Mouse (Mus musculus): ENCODE measurements around the gene Six2.

Gene Six2

DNA sequence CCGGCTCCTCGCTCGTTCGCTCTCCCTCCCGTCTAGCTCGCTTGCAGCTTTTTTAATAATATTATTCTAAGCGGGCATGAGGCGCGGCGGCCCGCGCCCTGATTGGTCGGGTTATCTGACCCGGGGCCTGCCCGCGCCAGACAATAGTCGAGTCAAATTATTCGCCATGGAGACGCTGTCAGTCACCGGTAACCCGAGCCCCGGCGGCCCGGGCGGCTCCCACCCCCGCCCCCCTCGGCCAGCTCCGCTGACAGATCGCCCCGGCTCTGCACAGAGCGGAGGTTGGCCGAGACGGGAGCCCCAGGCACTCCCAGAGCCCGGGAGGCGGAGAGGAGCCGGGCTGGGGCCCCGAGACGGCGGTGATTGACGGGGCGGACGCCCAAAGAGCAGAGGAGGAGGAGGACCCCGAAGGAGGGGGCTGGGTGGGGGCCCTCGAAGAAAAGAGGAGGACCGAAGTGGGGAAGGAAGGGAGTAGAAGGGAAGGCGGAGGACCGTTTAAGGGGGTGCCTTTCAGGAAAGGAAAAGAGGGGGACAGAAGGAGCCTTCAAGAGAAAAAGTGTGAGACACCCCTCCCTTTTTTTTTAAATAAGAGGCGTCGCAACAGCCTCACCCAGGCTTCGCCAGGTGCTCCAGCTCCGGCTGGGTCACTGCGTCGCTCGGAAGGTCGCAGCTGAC, at the start of gene Six2:
TSS of gene Six2 (minus strand) at position 39 of the 675 bp plus-strand sequence.
- DNase-seq (ENCODE audit: low spot score in 2 of 2), result no peak

DNA sequence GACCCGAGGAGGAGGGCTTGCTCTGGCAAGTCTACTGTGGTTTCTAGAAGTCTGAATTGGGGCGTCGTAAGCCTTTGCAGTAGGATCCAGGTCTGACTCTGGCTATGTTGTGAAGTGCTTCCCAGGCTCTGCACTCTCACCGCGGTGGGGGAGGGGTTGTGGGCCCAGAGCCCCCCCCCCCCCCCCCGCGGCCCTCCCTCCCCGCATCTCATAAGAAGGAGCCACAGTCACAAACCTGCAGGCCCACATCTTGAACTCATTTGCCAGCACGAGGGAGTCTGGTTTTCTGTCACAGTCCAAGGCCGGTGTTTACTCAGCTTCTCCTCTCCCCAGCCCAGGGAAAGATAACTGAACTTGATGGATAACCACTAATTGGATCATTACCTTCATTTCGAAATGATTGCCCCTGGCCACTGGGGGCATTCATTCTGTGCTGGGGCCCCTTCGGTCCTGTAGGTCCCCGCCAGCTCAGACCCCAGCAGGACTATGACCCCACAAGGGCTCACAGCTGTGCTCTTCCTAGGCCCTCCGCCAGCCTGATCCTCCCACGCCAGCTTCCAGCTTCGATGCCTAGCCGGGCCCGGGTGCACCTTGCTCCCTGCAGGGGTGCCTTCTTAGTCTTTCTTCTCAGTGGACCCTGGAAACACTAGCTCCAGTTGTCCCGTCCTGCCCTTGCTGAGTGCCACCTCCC, 49.2 kb upstream of the Six2 start:
- DNase-seq (ENCODE audit: low spot score in 2 of 2), result no peak

GRCm38 (mm10) chr17:85731329-85731728, 43.3 kb upstream of the Six2 start:
- no peak for DNase-seq (ENCODE audit: low spot score in 2 of 2)

DNA sequence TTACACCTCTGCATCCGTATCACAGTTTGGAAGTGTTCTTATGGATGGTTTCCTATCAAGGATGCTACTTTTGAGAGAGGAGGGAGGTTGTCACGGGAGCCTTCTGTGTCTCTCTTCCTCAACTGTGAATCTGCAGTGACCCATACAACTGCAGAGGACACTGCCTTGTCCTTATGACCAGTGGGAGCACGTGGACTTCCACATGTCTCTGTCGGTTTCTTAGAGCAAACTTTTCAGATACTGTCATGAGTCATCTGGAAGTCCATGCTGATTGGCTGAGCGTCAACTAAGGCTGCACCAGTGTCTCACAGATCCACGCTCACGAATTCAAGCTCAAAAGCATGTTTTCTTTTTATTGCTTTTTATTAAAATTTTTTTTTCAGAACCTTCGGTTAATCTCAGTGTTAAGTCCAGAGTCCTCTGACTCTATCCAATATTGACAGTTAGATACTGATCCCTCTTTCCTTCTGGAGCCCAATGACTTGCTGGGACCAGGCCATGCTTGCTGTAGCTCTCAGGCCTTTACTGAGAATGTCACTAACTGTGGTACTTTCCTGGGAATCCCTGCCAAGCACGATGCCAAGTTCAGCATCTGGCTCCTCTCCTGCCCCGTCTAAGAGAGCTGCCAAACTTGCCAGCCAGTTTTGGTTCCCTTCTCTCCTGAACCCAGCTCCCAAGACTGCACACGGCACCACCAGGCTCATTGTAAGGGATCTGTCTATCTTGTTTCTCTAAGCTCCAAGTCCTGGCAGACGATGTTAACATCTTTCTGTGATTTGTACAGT, 42.3 kb upstream of the Six2 start:
- no peak for DNase-seq (ENCODE audit: low spot score in 2 of 2)

GRCm38 (mm10) chr17:85728071-85728718, 40.1 kb upstream of the Six2 start:
- no peak for DNase-seq (ENCODE audit: low spot score in 2 of 2)

GRCm38 (mm10) chr17:85725988-85726387, 37.9 kb upstream of the Six2 start:
- no peak for DNase-seq (ENCODE audit: low spot score in 2 of 2)

DNA sequence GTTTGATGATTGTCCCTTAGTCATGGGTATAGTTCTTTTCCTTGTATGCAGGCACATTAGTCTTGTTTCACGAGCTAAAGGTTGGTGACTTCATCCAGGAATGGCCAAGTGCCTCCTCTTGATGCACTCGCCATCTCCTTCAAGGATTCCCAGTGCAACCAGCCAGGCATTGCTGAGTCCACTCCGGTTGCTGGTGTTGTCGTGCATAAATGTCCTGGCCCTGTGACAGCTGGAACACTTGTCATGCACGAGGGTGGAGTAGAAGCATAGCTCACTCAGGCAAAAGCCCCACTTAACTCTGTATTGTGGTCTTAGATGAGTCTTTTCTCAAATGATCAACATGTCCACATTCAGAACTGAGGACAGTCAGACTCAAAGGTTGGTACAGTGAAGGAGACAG, 35.1 kb upstream of the Six2 start:
- DNase-seq (ENCODE audit: low spot score in 2 of 2), result no peak

DNA sequence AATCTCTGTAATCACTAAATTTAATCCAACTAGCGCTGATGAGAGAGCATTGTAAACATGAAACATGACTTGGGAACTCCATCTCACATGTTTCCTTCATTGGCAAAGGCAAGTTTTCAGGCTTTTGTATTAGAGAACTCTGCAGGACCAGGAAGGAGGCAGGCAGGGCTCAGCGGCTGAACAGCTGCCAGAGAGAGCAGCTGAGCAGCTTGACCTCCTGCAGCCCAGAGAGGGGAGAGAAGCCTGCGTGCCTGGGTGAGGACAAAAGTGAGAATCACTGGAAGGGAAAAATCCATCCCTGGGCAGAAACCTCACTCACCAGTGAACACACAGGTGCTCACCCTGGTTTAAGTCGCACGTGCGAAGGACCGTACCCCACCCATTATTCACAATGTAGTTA, 29.2 kb upstream of the Six2 start:
- DNase-seq (ENCODE audit: low spot score in 2 of 2), result no peak

DNA sequence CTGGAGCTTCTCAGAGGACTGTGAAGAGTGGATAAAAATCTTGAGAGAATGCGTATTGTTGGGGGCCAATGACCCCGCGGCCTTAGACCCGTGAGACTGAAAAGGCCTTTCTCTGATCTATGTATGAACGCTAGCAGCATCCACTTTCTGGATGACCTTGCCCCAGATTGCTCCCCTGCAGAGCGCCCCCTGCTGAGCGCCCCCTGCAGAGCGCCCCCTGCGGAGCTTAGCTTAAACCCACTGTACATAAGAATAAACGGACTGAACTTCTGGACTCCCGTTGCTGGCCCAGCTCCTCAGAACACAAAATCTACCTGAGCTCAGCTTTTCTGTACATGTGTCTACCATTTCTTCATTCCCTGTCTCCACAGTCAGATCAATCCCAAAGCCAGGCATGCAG, 27.7 kb upstream of the Six2 start:
- no peak for DNase-seq (ENCODE audit: low spot score in 2 of 2)

DNA sequence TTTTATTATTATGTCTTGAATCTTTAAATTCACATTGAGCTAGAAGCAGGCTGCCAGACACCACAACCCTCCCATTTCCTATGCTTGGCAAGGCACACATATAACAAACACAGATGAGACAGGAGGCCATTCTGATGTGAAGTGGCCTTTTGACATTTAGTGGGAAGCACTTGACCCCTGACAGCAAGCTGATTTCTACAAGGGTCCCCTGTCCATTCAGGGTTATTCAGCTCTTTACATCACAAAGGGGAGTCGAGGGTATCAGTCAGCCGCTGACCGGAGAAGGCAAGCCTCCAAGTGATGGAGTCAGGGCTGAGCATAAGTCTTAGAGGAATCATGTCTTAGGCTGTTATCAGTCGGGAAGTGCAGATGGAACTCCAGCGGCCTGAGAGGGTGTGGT, 26.3 kb upstream of the Six2 start:
- no peak for DNase-seq (ENCODE audit: low spot score in 2 of 2)

GRCm38 (mm10) chr17:85712874-85713273, 24.8 kb upstream of the Six2 start:
- no peak for DNase-seq (ENCODE audit: low spot score in 2 of 2)

GRCm38 (mm10) chr17:85704369-85705260, 16.5 kb upstream of the Six2 start:
- DNase-seq (ENCODE audit: low spot score in 2 of 2), result no peak

GRCm38 (mm10) chr17:85700028-85700427, 12.0 kb upstream of the Six2 start:
- no peak for DNase-seq (ENCODE audit: low spot score in 2 of 2)

DNA sequence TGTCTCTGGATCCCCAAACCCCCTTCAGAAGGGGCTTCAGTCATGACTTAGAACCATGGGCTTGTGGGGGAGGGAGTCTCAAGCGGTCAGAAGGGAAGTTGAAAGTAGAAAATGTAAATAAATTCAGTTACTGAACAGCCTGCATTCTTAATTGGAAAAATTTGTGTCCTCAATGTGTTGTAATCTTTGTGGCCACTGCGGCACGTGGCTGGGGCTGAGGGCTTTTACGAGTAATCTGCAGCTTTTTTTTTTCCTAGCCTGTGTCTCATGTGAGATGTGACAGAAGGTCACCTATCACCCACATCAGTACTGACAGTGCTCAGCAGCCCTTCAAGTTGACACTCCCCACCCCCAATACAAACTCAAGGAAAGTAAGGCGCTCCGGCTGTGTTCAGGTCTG, 10.6 kb upstream of the Six2 start:
- DNase-seq (ENCODE audit: low spot score in 2 of 2), result no peak

- DNase-seq (ENCODE audit: low spot score in 2 of 2), result no peak
Observed at GRCm38 (mm10) chr17:85697976-85698375, 9.9 kb upstream of the Six2 start.

GRCm38 (mm10) chr17:85694499-85694898, 6.4 kb upstream of the Six2 start:
- no peak for DNase-seq (ENCODE audit: low spot score in 2 of 2)

GRCm38 (mm10) chr17:85693101-85693500, 5.0 kb upstream of the Six2 start:
- DNase-seq (ENCODE audit: low spot score in 2 of 2), result no peak

DNA sequence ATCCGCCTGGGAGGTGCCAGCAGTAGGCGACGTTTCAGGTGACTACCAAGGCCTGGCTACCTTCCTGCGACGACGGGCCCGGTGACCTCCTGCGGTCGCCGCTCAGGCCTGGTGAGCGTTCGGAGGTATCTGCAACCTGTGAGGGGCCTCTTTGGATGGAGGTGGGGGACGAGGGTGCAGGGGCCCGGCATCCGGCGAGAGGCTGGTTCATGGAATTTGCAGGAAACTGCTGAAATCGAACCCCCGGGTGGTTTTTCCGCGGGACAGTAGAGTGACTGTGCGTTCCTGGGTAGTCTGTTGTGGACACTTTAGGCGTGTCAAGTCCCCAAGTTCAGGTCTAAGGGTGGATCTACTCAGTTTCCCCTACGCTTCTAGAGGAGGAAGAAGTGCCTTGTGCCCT, 4.5 kb upstream of the Six2 start:
- DNase-seq (ENCODE audit: low spot score in 2 of 2), result no peak

DNA sequence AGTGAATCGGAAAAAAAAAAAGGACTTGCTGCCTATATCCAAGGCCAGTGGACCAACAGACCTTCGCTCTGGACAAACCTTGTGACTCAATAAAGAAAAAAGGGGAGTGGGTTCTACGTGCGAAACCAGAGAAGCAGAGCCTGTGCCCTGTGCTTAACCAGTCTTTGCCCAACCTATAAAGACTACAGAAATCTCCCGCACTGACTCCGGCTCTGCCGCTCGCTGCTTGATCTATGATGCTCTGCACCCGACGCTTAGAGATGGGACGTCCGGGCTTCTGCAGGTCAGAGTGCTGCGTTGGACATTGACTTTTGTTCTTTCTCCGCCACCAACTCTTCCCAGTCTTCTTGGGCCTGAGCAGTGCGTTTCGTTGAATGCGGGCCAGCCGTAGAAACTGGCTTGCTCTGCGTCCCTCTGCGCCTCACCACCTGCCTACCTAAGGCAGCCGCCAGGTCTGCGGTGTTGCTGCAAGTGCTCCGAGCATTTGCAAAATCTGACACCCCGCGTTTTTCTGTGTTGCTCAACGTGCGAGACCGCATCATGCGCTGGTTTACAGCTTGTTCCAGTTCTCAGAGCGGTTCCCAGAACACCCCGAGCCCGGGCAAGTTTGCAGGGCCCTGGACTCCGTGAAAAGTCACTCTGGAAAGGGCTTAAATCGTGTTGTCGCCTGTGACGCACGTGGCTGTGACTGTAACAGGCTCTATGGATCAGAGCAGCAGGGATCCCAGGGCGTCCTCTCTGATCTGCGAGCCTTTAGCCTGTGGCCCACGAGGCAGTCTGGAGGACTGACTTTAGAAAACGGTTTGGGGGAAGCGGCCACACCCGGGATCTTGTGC, 3.8 kb upstream of the Six2 start:
- DNase-seq (ENCODE audit: low spot score in 2 of 2), result no peak

GRCm38 (mm10) chr17:85690969-85691335, 2.9 kb upstream of the Six2 start:
- no peak for DNase-seq (ENCODE audit: low spot score in 2 of 2)
